Mouse (Mus musculus): ENCODE results near the gene Zfp423.

DNA sequence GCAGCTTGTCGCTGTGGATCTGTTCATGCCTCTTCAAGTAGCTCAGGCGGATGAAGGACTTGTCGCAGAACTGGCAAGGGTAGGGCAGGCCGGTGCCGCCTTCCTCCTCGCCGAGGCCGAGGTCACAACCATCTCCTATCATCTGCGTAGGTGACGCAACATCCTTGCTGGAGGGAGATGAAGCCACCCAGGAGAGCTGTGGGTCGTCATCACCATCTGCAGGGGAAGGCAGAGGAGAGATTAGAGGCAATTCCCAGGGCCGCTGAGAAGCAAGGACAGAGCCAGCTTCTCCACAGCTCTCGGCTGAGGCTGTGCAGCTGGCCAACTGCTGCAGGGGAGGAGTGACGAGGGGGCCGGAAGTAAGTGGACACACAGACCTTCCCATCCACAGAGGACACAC is 176.2 kb downstream of the Zfp423 start:
- TF ChIP-seq POLR2A (IDR thresholded peaks at IDR 0.05; ENCODE audit: insufficient read depth, low read depth, low read length) (no peak), CTCF (IDR thresholded peaks at IDR 0.05; ENCODE audit: insufficient read depth, low read depth, low read length) (no peak)
